Mouse (Mus musculus): ENCODE measurements at regions not wholly inside any gene's neighbourhood (a gene's known extent, or its start where the extent isn't known, plus 50 kb on each side); places are given as distances from the start of the nearest gene placed in this dataset.

GRCm38 (mm10) chr2:45652977-45653376, 535.8 kb upstream of the Zeb2 start:
- TF ChIP-seq CTCF (conservative IDR thresholded peaks at IDR 0.05; ENCODE audit: insufficient read depth, insufficient read length, low read depth, low read length) (no peak), POLR2A (IDR thresholded peaks at IDR 0.05; ENCODE audit: low read depth, low read length) (no peak)

All from kidney, adult 2 months (tissue).